In the genomic region with DNA sequence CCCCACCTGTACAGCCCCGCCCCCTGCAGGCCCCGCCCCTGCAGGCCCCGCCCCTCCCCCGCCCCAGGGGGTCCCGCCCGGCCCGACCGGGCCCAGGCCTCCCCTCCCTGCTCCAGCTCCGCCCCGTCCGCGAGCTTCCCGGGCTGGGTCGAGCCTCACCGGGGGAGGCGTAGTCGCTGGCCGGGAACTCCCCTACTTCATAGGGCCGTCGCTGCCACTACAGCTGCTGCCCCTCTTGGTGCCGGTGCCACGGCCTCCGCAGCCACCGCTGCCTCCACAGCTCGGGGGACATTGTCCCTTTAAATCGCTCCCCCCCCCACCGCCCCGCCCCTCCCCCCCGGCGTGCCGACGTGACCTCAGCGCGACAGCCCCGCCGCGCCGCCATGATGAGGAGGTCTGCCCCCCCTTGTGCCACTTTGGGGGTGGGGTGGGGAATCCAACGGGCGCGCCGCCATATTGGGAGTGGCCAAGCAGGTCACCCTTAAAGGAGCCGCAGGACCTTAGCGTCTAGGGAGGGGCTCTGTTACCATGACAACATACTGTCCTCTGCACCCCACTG, we compare ENCODE assay signal across 8 mouse cellular contexts. TPM values are rescaled to one million over a fixed set of nuclear protein-coding genes. Genes with fewer than 3 reads are reported as not detected.
DNase-seq lines count a peak whose midpoint lies in the region; ATAC-seq lines count a peak whose summit lies in the region.

Gene Wiz, minus strand, starts transcription at position 339 of the 559 bp plus-strand sequence.

- ATAC-seq in hindbrain, embryonic 13.5 days (ENCODE audit: low FRiP score) = peak; percentile 88

- peak within 1 kb of the TSS; percentile 92 for H3K9ac ChIP-seq in hindbrain, embryonic 13.5 days

- H3K9me3 ChIP-seq in hindbrain, embryonic 13.5 days = no peaks in the 10 kb centered on the region

- H3K4me1 ChIP-seq in hindbrain, embryonic 13.5 days (replicated peaks) = peaks cover 27% of the 10 kb centered on the region

- H3K27ac ChIP-seq in hindbrain, embryonic 13.5 days = peak within 1 kb of the TSS; percentile 89

- peaks cover 24% of the 10 kb centered on the region for H3K36me3 ChIP-seq in hindbrain, embryonic 13.5 days

- peak within 1 kb of the TSS; percentile 67 for H3K4me3 ChIP-seq in hindbrain, embryonic 13.5 days

- H3K27me3 ChIP-seq in hindbrain, embryonic 13.5 days = peaks cover 39% of the 10 kb centered on the region

- peak; percentile 94 for DNase-seq in Muller cell, postnatal 12 days (ENCODE audit: inconsistent ontology term)
- DNase-seq in cerebellum, postnatal 10 days = peak; percentile 94 to 95
- DNase-seq in frontal cortex, postnatal 14 days (ENCODE audit: low spot score in 2 of 2) = peak; percentile 88 to 90
- DNase-seq in layer of hippocampus, postnatal 25 days (ENCODE audit: extremely low spot score in 1 of 2, low spot score in 1 of 2) = peak; percentile 89 to 91
- DNase-seq in lung, postnatal 25 days (ENCODE audit: low spot score) = peak; percentile 95
- DNase-seq in retina, embryonic 14.5 days (ENCODE audit: low spot score) = peak; percentile 91
- peak; percentile 94 for DNase-seq in thymus, postnatal 4 days

- WGBS in hindbrain, embryonic 13.5 days = 2% methylated on average over 34 of the region's 44 CpGs

- peak within 1 kb of the TSS; percentile 93 for H3K4me2 ChIP-seq in hindbrain, embryonic 13.5 days

RNA-seq across cellular contexts. Expression of gene Wiz, which starts in this region (rescaled TPM):
- polyA plus RNA-seq in hindbrain, embryonic 13.5 days (2015; fragmentation: Nextera tagmentation; extraction: Ambion mirVana) = 35.3 and 35.9 TPM in 2 replicates
- 10 to 100 TPM; 48.3 to 57.7 TPM for total RNA-seq in layer of hippocampus, postnatal 25 days (2021)

Comparison
In these comparisons a context has a peak if more than half of its experiments do, and no peak if none do; other contexts are left out.
1. Peak in every context shown above with its lines: DNase-seq, ATAC-seq, H3K4me3 ChIP-seq and H3K27ac ChIP-seq.